Mouse (Mus musculus) right cerebral cortex, postnatal 25 days (tissue): ENCODE measurements around the gene Lhx4.

Source experiments
- DNase-seq: peaks from one replicate; pipeline ENCODE4 v3.0.0; 2022

Lhx4 gene

DNA sequence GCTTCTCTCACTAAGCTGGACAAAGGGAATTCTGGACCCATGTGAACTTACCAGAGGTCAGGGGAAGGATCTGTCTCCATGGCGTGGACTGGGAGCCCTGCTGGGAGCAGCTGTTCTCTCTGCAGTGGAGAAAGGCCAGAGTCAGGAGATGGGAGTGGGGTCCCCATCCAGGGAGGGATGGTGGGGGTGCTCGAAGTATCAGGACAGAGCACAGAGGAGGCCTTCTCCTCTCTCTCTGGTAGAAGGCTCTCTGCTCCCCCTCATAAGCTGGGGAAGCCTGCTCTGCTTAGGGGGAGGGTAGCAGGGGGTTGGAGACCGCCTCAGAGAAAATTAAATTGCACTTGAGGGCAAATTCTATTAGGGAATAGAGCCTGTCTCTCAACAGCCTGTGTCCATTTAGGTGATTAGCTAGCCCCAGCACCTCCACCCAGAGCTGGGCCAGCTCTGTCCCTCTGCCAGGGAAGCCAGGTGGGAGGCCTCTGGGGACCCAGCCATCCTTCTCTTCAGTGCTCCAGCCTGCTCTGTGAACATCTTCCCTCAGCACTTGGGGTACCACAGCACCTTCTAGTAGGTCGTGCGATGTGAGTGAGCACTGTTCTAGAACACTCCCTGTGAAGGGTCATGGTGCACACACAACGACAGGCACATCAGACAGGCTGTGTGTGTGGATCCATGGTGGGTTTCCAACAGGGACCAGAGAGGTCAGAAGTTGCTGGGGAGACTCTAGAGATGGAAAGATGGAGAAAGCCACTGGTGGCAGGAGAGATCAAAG, at the start of gene Lhx4:
TSS of gene Lhx4 (minus strand) at position 201 of the 772 bp plus-strand sequence.
- DNase-seq = no peak

GRCm38 (mm10) chr1:155798000-155798399, 46.5 kb upstream of the Lhx4 start:
- DNase-seq = no peak

DNA sequence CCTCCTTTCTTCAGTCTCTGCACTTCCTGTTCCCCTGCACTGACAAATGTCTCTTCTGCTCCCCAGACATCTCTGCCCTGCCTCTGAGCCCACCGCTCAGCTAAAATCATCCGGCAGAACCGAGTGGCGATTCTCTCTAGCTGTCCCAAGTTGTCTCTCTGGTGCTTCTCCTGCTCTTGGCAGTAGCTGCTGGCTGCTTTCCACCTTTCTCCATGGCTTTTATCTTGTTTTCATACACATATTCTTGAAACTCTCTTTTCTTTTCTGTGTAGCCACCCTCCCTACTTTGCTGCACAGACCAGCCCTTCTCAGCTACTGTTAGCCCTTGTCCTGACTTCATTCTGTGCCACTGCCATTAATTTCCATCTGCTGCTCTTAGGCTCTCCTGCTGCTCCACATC, 45.9 kb upstream of the Lhx4 start:
- no peak for DNase-seq

- DNase-seq = no peak
Observed at GRCm38 (mm10) chr1:155796757-155797405, 45.4 kb upstream of the Lhx4 start.

DNA sequence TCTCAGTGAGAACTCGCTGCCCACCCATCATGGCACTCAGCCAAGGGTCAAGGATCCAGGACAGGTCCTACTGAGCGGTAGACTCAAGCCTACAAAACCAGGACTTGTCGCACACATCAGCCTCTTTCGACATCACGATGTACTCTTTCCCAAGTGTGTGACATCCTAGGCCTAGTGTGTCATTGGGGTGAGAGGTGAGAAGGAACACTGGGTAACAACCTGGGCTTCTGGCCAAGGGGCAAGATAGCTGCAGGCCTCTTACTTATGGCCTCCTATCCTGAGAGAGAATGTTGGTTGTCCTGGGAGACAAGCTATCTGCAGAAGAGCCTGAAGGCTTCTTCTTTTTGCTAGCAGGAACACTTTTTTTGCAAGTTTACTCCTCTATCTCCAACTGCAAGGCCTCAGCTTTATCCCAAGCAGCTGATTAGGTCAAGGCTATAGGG, 44.3 kb upstream of the Lhx4 start:
- no peak for DNase-seq

DNA sequence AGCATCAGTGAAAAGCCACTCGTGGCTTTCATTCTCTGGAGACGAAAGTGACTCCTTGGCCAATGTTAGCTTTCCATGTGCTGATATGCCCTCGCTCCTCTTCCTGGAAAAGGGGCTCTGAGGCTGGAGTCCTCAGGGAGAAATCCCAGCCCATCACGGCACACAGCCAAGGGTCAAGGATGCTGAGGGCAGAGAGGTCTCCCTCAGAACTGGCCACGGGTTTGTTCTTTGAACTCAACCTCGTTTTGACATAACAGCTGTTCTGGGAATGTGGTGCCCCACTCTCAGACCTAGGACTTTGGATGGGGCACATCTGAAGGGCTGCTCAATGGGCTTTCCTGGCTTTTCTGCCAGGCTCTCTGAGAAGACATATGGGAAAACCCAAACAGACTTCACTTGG, 43.4 kb upstream of the Lhx4 start:
- no peak for DNase-seq

DNA sequence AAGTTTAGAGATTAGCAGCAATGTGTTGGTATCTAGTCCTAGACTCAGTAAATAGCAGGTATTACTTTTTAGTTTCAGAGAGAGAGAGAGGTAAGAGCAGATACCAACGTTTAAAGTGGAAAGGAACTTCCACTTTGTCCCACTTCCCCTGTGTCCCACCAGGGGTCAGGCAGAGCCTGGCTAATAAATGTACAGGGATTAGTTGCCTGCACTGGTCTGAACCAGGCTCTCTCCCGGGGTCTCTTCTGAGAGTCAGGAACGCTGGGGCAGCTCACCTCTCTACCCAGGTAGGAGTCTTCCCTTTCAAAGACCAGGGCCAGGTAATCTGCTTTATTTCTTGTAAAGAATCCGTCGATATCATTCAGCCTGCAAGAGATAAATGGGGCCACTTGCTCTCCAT, 40.4 kb upstream of the Lhx4 start:
- DNase-seq = no peak

DNA sequence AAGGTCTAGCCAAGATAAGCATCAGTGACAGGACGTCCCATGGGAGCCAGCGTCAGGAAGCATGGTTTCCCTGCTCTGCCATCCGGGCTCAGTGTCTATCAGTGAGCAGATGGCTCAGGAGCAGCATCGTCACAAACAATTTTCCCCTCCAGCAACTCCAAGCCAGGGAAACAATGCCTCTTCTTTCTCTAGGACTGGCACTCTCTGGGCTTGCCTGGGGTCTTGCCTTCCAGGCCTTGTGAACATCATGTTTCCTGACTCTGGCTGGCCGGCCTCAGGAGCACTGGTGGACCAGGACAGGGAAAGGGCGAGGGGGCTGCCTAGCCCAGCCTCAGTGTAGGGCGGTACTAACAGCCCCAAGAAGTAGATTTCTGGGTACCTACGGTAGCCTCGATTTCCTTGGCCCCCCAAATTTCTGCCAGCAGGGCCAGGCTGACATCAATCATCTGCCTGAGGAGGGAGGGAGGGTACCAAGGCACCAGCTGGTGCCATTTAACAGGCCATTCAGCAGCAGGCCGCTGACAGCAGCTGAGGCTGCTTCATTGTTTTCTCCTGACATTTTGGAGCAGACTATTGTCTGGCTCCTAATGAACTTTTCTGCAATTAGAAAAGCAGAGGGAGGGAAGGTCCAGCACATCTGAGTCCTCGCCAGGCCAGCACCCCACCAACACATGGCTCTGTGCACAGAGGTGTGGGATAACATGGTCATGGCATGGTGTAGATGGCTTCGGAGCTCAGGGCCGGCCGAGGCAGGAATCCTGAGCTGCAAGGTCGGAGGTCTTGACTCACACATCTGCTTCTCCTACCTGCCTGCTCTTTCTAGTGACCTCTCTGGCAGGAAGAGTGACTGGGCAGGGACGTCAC, 38.9 kb upstream of the Lhx4 start:
- no peak for DNase-seq

GRCm38 (mm10) chr1:155785886-155786285, 34.4 kb upstream of the Lhx4 start:
- DNase-seq = no peak

- peak; percentile 34 for DNase-seq
Observed at GRCm38 (mm10) chr1:155784343-155785205, 33.1 kb upstream of the Lhx4 start.

DNA sequence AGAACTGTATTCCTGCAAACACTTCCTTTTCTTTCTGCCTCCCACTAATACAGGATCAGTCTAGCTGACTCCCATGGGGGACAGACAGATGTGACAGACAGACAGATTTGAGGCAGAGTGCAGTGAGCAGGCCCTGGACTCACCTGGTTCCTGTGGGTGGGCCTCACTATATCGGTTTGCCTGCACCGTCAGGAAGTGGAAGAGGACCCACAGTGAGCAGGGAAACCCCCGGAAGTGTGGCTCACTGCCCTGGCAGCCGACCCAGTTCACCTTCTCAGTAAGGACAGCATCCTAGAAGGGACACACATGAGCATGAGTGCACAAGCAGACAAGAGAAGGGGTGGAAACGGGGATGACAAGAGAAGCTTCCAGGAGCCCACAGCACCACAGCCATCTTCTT, 30.9 kb upstream of the Lhx4 start:
- DNase-seq = no peak

GRCm38 (mm10) chr1:155777641-155778625, 26.4 kb upstream of the Lhx4 start:
- no peak for DNase-seq

DNA sequence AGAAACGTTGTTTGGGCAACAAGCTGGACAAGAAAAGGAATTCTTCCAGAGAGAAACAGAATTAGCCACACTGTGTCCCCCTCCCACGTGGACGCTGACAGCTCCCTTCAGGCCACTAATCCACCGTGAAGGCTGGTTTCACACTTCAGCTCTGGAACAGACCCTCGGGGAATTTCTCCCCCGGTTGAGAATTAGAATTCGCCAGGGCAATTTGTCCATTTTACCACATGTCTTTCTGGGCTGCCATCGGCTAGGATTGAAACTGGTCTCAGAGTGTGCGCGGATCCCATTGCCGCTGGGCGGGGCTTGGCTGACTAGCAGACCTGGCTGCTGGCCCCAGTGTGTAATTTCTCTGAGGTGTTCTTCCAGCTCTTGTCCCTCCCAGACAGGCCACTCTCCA, 7.7 kb upstream of the Lhx4 start:
- DNase-seq = no peak

GRCm38 (mm10) chr1:155758711-155759110, 7.2 kb upstream of the Lhx4 start:
- no peak for DNase-seq

DNA sequence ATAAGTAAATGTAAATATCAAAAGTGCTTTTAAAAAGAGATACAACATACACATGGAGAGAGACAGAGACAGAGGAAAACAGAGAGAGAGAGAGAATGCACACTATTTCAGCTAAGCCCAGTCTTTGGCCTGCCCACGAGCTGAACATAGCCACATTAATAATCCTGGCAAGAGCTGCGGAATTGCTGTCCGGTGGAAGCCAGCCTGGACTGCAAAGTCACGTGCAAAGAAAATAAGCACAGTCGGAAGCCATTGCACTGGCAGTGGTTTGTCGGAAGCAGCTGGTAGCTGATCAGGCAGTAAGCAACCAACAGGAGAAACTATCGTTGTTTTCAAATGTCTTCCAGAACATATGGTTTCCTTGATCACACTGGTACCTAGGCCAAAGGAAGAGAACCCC, 6.1 kb upstream of the Lhx4 start:
- no peak for DNase-seq

DNA sequence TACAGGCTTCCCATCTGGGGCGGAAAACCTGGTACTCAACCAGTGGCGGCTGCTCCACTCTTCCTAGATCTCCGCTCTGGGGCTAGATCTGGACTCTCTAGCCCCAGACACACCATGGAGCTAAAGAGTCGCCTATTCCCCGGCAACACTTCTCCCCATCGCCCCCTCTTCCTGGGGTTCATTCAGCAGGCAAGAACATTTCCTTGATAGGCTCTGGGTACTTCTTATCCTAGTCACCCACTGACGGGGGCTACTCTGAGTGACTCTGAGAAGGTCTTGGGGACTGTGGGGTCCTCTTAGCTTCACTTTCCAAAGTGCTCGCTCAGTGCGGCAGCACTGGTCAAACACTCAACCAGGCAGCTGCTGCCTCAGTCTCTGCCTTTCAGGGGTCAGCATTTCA, 1.9 kb upstream of the Lhx4 start:
- no peak for DNase-seq

DNA sequence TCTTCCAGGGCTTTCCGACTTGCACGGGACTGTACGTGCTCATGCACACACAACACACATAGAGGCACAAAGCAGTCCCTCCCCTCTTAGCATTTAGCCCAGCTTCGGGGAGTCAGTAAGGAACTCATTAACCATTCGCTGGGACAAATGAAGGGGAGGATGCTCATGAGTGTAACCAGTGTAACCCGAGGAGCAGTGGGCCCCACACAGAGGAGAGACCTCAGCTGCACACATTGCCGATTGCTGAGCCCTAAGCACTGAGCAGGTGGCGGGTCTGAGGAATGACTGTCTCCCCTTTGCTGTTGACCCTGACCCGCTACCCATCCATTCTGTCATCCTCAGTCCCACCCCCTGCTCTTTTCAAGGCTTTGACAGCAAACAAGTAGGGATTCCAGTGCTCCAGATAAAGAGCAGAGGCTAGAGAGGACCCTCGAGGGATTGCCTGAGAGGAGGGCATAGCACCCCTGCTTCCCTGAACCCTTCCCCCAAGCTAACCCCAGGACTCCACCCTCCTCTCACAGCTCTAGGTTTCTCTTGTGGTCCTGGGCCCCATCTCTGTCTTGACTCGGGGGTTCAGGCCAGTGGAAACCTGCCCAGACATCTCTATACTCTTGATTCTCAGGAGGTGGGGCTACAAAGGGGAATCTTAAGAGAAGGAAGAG, 836 bp downstream of the Lhx4 start:
- no peak for DNase-seq

DNA sequence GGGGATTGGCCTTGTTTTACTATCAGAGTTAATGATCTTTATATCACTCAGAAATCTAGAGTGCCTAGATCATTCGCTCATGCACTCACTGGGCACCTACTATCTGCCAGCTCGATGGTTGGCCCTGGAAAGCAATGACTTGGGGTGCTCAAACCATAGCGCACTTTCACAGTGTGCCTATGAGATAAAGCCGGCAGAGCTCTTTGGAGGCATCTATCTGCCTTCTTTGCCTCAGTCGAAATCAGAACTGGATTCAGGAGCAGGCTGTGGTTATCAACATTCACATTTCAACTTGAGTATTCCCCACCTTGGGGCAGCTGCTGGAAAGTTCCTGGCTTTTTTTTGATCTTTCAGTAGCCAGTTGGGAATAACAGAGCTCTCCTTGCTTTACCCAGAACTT, 3.6 kb downstream of the Lhx4 start:
- no peak for DNase-seq

DNA sequence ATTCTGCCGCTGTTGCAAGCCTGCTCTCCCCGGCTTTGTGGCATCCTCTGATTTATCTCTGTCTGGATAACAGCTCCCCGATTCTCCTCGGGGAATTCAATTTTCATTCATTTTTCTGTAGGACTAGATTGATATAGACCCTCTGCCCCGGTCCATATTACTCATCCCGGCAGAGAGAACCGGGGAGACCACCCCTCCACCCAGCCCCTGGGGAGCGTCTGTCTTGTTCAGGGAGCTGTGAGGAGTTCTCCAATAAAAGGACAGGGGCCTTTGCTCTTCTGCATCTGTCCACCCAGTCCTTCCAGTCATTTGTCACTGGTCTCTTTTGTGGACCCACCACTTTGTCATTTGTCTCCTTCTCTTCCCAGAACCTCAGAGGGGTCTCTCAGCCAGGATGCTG, 4.5 kb downstream of the Lhx4 start:
- no peak for DNase-seq

- no peak for DNase-seq
Observed at GRCm38 (mm10) chr1:155742411-155743363, 8.8 kb downstream of the Lhx4 start.
